Mouse (Mus musculus): Measurements from ENCODE around the gene Evc2. TPM values are rescaled to one million over a fixed set of nuclear protein-coding genes. Genes with fewer than 3 reads are reported as not detected.

Gene Evc2
- polyA plus RNA-seq, 1 experiment from 2014 or later = 6.6 TPM

DNA sequence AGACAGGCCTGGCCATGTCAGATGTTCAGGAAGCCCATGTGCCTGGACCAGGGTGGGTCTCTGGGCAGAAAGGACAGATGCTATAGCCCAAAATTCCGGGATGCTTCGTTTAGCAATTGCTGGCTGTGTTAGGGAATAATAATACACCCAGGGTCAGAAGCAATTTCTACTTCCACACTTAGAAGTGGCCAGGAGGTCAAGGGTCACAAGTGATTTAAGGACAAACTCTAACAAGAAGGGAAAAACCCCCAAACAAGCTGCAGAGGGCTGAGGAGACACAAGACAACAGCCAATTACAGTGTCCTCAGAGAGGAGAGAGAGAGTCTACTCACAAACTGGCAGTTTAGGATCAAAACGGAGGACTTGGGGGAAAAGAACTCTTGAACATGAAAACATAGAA, 3.2 kb upstream of the Evc2 start:
- H3K9ac ChIP-seq (ENCODE audit: low read length) = no peak overlapping the region
- peaks cover 9% of the 10 kb centered on the region; the same call in 1 of the 2 replicates for H3K27me3 ChIP-seq (ENCODE audit: control insufficient read depth, insufficient read depth, low read length)
- no peak overlapping the region for H3K4me2 ChIP-seq (ENCODE audit: low read length)
- no peak for ATAC-seq (ENCODE audit: insufficient number of reproducible peaks, insufficient read depth, low FRiP score, low read depth)
- 83% methylated on average over 3 of the region's 3 CpGs for WGBS
- no peaks in the 10 kb centered on the region for H3K36me3 ChIP-seq (ENCODE audit: control insufficient read depth, insufficient read depth, low read length)
- H3K4me3 ChIP-seq (ENCODE audit: control insufficient read depth in 1 of 2, insufficient read depth in 1 of 2, low read depth in 1 of 2, low read length in 2 of 2) = no peak overlapping the region
- no peak overlapping the region for H3K27ac ChIP-seq (replicated peaks in 1 of 2; ENCODE audit: control insufficient read depth in 1 of 2, insufficient read depth in 1 of 2, low read depth in 2 of 2, low read length in 2 of 2)
- H3K4me1 ChIP-seq (ENCODE audit: control insufficient read depth in 2 of 2, insufficient read depth in 2 of 2, low read length in 2 of 2) = peaks cover 16 to 24% of the 10 kb centered on the region in 2 experiments
- H3K9me3 ChIP-seq (ENCODE audit: control insufficient read depth, low read length) = no peaks in the 10 kb centered on the region

DNA sequence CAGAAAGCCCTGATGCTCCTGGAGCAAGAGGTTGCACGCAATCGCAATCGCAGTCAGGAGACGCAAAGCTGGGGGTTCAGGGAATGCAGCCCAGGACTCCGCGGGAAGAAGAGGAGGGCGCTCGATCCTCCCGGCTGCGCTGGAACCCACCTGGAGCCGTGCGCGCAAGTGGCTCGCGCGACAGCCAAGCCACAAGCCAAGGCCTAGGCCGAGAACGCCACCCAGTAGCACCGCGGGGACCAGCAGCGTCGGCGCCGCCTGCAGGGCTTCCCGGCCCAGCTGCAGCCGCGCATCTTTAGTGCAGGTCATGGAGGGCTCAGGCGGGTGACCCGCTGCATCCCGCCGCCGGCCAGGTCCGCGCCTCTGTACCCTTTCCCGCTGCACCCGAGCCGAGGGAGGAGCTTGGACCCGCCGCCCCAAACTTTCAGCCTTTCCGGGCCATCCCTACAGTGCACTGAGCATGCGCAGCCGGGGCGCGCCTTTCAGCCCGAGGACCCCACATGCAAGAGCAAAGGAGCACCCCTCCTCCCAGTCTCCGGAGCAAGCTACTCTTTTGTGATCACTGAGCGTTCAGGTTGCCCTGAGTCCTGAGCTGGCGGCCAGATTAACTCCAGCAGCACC, 1.7 kb upstream of the Evc2 start, which contains the start of gene Evc:
TSS of gene Evc (minus strand) at position 410 of the 621 bp plus-strand sequence.
- WGBS = under 1% methylated on average over 39 of the region's 48 CpGs
- ATAC-seq (ENCODE audit: insufficient number of reproducible peaks, insufficient read depth, low FRiP score, low read depth) = no peak

DNA sequence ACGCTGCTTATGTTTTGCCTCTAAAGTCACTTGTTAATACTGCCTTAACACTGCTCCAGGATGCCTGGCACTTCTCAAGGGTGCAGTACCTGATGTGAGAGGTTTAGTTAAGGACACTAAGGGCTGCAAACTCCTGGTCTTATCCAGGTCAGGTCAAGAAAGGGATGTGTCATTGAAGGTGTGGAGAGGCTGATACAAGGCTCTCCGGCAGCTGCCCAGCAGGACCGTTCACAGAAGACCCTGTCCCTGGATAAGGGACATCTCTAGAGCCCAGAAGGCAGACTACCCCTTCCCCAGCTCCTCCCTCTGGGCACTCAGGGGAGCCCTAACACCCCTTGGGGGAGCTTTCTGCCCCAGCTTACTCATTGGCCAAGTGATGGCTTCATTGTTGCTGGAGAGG, 603 bp upstream of the Evc2 start:
- 33% methylated on average over 3 of the region's 3 CpGs for WGBS
- H3K4me2 ChIP-seq (ENCODE audit: low read length) = peak overlapping the region; percentile 75
- H3K4me1 ChIP-seq (ENCODE audit: control insufficient read depth in 2 of 2, insufficient read depth in 2 of 2, low read length in 2 of 2) = peaks cover 16 to 24% of the 10 kb centered on the region in 2 experiments
- no peak for ATAC-seq (ENCODE audit: insufficient number of reproducible peaks, insufficient read depth, low FRiP score, low read depth)
- H3K36me3 ChIP-seq (ENCODE audit: control insufficient read depth, insufficient read depth, low read length) = no peaks in the 10 kb centered on the region
- no peaks in the 10 kb centered on the region for H3K9me3 ChIP-seq (ENCODE audit: control insufficient read depth, low read length)
- H3K27ac ChIP-seq (replicated peaks in 1 of 2; ENCODE audit: control insufficient read depth in 1 of 2, insufficient read depth in 1 of 2, low read depth in 2 of 2, low read length in 2 of 2) = peak overlapping the region in 1 of 2 experiments; percentile 25; a peak in 2 of 4 replicates
- peaks cover 9% of the 10 kb centered on the region; the same call in 1 of the 2 replicates for H3K27me3 ChIP-seq (ENCODE audit: control insufficient read depth, insufficient read depth, low read length)
- H3K4me3 ChIP-seq (ENCODE audit: control insufficient read depth in 1 of 2, insufficient read depth in 1 of 2, low read depth in 1 of 2, low read length in 2 of 2) = peak overlapping the region in 1 of 2 experiments; percentile 54; a peak in 2 of 4 replicates
- peak overlapping the region; percentile 72 for H3K9ac ChIP-seq (ENCODE audit: low read length)

More for the DNA sequence above, 1.7 kb upstream of the Evc2 start, which contains the start of gene Evc:
- peak within 1 kb of the TSS; percentile 75 for H3K9ac ChIP-seq (ENCODE audit: low read length)
- H3K9me3 ChIP-seq (ENCODE audit: control insufficient read depth, low read length) = no peaks in the 10 kb centered on the region
- H3K27me3 ChIP-seq (ENCODE audit: control insufficient read depth, insufficient read depth, low read length) = peaks cover 9% of the 10 kb centered on the region; the same call in 1 of the 2 replicates
- no peaks in the 10 kb centered on the region for H3K36me3 ChIP-seq (ENCODE audit: control insufficient read depth, insufficient read depth, low read length)
- H3K4me3 ChIP-seq (ENCODE audit: control insufficient read depth in 1 of 2, insufficient read depth in 1 of 2, low read depth in 1 of 2, low read length in 2 of 2) = peak within 1 kb of the TSS; percentile 70 to 73
- no peak within 1 kb of the TSS for H3K27ac ChIP-seq (replicated peaks in 1 of 2; ENCODE audit: control insufficient read depth in 1 of 2, insufficient read depth in 1 of 2, low read depth in 2 of 2, low read length in 2 of 2)
- peak within 1 kb of the TSS; percentile 97 for H3K4me2 ChIP-seq (ENCODE audit: low read length)
- peaks cover 16 to 24% of the 10 kb centered on the region in 2 experiments for H3K4me1 ChIP-seq (ENCODE audit: control insufficient read depth in 2 of 2, insufficient read depth in 2 of 2, low read length in 2 of 2)

DNA sequence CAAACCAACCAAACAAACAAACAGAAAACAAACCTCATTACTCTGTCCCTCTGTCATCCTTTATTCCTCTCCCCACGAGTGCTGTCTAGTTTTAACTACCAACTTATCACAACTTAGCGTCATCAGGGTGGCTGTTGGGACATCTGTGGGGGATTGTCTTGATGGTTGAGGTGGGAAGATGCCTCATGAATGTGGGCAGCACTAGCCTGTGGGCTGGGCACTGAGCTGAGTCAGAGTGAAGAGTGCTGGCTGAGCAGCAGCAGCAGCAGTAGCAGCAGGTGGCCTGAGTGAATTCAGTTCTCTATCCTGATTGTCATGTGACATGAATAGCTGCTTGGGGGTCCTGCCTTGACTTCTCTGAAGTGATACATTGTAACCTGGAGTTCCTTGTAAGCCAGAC, 5.7 kb downstream of the Evc2 start:
- peaks cover 17% of the 10 kb centered on the region for H3K36me3 ChIP-seq (ENCODE audit: control insufficient read depth, insufficient read depth, low read length)
- peaks cover 3 to 4% of the 10 kb centered on the region in 2 experiments; a peak in 2 of 4 replicates for H3K4me1 ChIP-seq (ENCODE audit: control insufficient read depth in 2 of 2, insufficient read depth in 2 of 2, low read length in 2 of 2)
- no peak for ATAC-seq (ENCODE audit: insufficient number of reproducible peaks, insufficient read depth, low FRiP score, low read depth)
- H3K4me2 ChIP-seq (ENCODE audit: low read length) = no peak overlapping the region
- H3K9ac ChIP-seq (ENCODE audit: low read length) = no peak overlapping the region
- no peaks in the 10 kb centered on the region for H3K27me3 ChIP-seq (ENCODE audit: control insufficient read depth, insufficient read depth, low read length)
- H3K4me3 ChIP-seq (ENCODE audit: control insufficient read depth in 1 of 2, insufficient read depth in 1 of 2, low read depth in 1 of 2, low read length in 2 of 2) = no peak overlapping the region
- 77% methylated on average over 2 of the region's 2 CpGs for WGBS
- no peaks in the 10 kb centered on the region for H3K9me3 ChIP-seq (ENCODE audit: control insufficient read depth, low read length)
- no peak overlapping the region for H3K27ac ChIP-seq (replicated peaks in 1 of 2; ENCODE audit: control insufficient read depth in 1 of 2, insufficient read depth in 1 of 2, low read depth in 2 of 2, low read length in 2 of 2)

DNA sequence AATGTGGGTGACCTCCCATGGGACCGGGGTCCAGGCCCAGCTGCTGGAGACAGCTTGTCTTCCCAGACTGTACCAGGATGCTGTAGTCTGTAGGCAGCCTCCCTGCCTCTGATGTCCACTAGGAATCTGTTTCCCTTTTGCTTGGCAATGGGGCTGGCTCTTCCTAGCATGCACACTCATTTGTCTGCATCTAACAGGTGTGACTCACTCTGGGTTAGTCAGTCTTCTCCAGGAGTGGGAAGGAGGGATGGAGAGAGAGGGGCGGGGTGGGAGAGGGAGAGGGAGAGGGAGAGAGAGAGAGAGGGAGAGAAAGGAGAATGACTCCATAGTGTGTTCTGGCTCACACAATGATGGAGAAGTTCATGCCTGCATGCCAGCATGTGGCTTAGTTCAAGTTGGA, 13.5 kb downstream of the Evc2 start:
- H3K4me1 ChIP-seq (ENCODE audit: control insufficient read depth in 2 of 2, insufficient read depth in 2 of 2, low read length in 2 of 2) = no peaks in the 10 kb centered on the region
- no peak overlapping the region for H3K9ac ChIP-seq (ENCODE audit: low read length)
- no peaks in the 10 kb centered on the region for H3K9me3 ChIP-seq (ENCODE audit: control insufficient read depth, low read length)
- no peak for ATAC-seq (ENCODE audit: insufficient number of reproducible peaks, insufficient read depth, low FRiP score, low read depth)
- H3K4me3 ChIP-seq (ENCODE audit: control insufficient read depth in 1 of 2, insufficient read depth in 1 of 2, low read depth in 1 of 2, low read length in 2 of 2) = no peak overlapping the region
- no peak overlapping the region for H3K4me2 ChIP-seq (ENCODE audit: low read length)
- no peak overlapping the region for H3K27ac ChIP-seq (replicated peaks in 1 of 2; ENCODE audit: control insufficient read depth in 1 of 2, insufficient read depth in 1 of 2, low read depth in 2 of 2, low read length in 2 of 2)
- no peaks in the 10 kb centered on the region for H3K27me3 ChIP-seq (ENCODE audit: control insufficient read depth, insufficient read depth, low read length)
- whole genome bisulfite sequencing = 95% methylated on average over 2 of the region's 2 CpGs
- H3K36me3 ChIP-seq (ENCODE audit: control insufficient read depth, insufficient read depth, low read length) = peaks cover 46% of the 10 kb centered on the region

DNA sequence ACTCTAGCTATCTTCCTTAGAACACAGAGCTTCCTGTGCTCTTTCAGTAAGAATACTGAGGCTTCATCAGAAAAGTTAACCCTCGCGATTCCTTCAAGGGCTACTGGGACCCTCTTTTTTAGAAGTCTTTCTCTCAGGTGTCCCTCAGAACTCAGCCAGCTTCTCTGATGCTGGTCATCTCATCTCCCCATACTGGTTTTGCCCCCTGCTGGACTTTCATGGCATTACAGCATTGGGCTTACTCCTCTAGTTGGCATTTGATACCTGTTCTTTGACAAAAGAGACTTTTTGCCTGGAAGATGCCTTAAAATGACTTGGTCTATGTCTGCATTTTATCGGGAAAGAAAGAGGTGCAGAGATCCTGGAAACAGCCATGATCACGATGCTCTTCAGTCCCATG, 16.1 kb downstream of the Evc2 start:
- H3K9ac ChIP-seq (ENCODE audit: low read length) = no peak overlapping the region
- H3K27ac ChIP-seq (replicated peaks in 1 of 2; ENCODE audit: control insufficient read depth in 1 of 2, insufficient read depth in 1 of 2, low read depth in 2 of 2, low read length in 2 of 2) = no peak overlapping the region
- peaks cover 42% of the 10 kb centered on the region for H3K36me3 ChIP-seq (ENCODE audit: control insufficient read depth, insufficient read depth, low read length)
- no peaks in the 10 kb centered on the region for H3K27me3 ChIP-seq (ENCODE audit: control insufficient read depth, insufficient read depth, low read length)
- no peak for ATAC-seq (ENCODE audit: insufficient number of reproducible peaks, insufficient read depth, low FRiP score, low read depth)
- no peaks in the 10 kb centered on the region for H3K4me1 ChIP-seq (ENCODE audit: control insufficient read depth in 2 of 2, insufficient read depth in 2 of 2, low read length in 2 of 2)
- H3K9me3 ChIP-seq (ENCODE audit: control insufficient read depth, low read length) = no peaks in the 10 kb centered on the region
- WGBS = 71% methylated on average over 4 of the region's 4 CpGs
- no peak overlapping the region for H3K4me3 ChIP-seq (ENCODE audit: control insufficient read depth in 1 of 2, insufficient read depth in 1 of 2, low read depth in 1 of 2, low read length in 2 of 2)
- H3K4me2 ChIP-seq (ENCODE audit: low read length) = no peak overlapping the region

DNA sequence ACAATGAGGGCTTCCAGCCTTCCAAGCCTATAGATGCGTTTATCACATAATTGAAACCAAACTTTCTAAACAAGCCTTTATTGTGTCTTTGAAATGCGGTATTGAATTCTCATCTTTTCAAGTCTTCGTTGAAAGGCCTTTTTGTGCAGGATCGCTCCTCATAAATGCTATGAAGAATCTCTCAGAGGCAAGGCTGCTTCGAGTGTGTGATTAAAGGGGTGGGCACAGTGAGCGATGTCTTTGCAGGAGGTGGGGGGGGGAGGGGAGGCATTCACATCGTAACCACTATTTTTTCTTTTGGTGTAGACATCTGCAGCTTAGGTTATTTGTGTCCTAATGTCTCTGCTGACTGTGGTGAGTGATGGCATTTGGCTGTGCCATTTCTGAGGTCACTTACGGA, 17.7 kb downstream of the Evc2 start:
- no peak for ATAC-seq (ENCODE audit: insufficient number of reproducible peaks, insufficient read depth, low FRiP score, low read depth)
- no peak overlapping the region for H3K9ac ChIP-seq (ENCODE audit: low read length)
- no peak overlapping the region for H3K4me3 ChIP-seq (ENCODE audit: control insufficient read depth in 1 of 2, insufficient read depth in 1 of 2, low read depth in 1 of 2, low read length in 2 of 2)
- no peak overlapping the region for H3K27ac ChIP-seq (replicated peaks in 1 of 2; ENCODE audit: control insufficient read depth in 1 of 2, insufficient read depth in 1 of 2, low read depth in 2 of 2, low read length in 2 of 2)
- H3K4me2 ChIP-seq (ENCODE audit: low read length) = no peak overlapping the region
- no peaks in the 10 kb centered on the region for H3K4me1 ChIP-seq (ENCODE audit: control insufficient read depth in 2 of 2, insufficient read depth in 2 of 2, low read length in 2 of 2)
- peaks cover 32% of the 10 kb centered on the region for H3K36me3 ChIP-seq (ENCODE audit: control insufficient read depth, insufficient read depth, low read length)
- no peaks in the 10 kb centered on the region for H3K9me3 ChIP-seq (ENCODE audit: control insufficient read depth, low read length)
- WGBS = 82% methylated on average over 8 of the region's 8 CpGs
- H3K27me3 ChIP-seq (ENCODE audit: control insufficient read depth, insufficient read depth, low read length) = no peaks in the 10 kb centered on the region

Data from heart, embryonic 14.5 days (tissue).